Comparison of ENCODE assay signal across 16 mouse cellular contexts in the genomic region with DNA sequence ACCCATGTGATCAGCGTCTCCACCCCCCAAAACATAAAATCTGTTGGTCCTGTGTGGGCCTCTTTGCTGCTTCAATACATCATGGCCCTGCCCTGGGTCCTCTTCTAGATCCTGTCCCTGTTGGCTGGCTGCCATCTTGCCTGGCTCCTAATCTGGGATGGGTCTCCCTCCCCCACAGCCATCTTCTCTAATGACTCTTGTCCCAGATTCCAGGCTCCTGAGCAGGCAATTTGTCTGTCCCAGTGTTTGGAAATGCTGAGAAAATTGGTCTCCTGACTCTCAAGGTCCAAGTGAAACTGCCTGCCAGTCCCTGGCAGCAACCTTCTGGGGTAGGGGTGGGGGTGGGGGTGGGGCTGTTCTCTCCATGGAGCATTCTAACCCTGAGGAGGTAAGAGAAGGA. TPM values are rescaled to one million over a fixed set of nuclear protein-coding genes. Genes with fewer than 3 reads are reported as not detected.
DNase-seq lines count a peak whose midpoint lies in the region; ATAC-seq and TF ChIP-seq lines count a peak whose summit lies in the region.
"Had no signal": no experiment of that assay in that cellular context is flagged by ENCODE, and none has a peak within 500 bp of the region (broad histone marks: within the 10 kb centered on the region; RNA-seq: fewer than 3 reads in every experiment).

No protein-coding gene starts in this region.

- no peak overlapping the region for H3K27ac ChIP-seq in hindbrain, postnatal 0 days
- H3K27ac ChIP-seq in hindbrain, embryonic 12.5 days = no peak overlapping the region
- H3K27ac ChIP-seq in liver, postnatal 0 days (ENCODE audit: low read depth) = no peak overlapping the region
- no peak overlapping the region for H3K27ac ChIP-seq in liver, embryonic 11.5 days (ENCODE audit: low read depth, low read length)
- H3K27ac ChIP-seq: forebrain, embryonic 13.5 days had no signal

- H3K9me3 ChIP-seq in hindbrain, postnatal 0 days (ENCODE audit: low read length) = no peaks in the 10 kb centered on the region
- no peaks in the 10 kb centered on the region for H3K9me3 ChIP-seq in hindbrain, embryonic 12.5 days (replicated peaks)
- H3K9me3 ChIP-seq in liver, postnatal 0 days (ENCODE audit: low read length) = no peaks in the 10 kb centered on the region
- H3K9me3 ChIP-seq in liver, embryonic 11.5 days (ENCODE audit: control insufficient read depth, low read length) = no peaks in the 10 kb centered on the region
- H3K9me3 ChIP-seq in E14TG2a.4 (ENCODE audit: low read length) = no peaks in the 10 kb centered on the region
- H3K9me3 ChIP-seq: forebrain, embryonic 13.5 days; heart, embryonic 10.5 days had no signal

- H3K9ac ChIP-seq in hindbrain, postnatal 0 days (replicated peaks; ENCODE audit: low read length) = no peak overlapping the region
- H3K9ac ChIP-seq in hindbrain, embryonic 12.5 days = no peak overlapping the region
- H3K9ac ChIP-seq in liver, postnatal 0 days (replicated peaks) = no peak overlapping the region
- H3K9ac ChIP-seq in liver, embryonic 11.5 days (ENCODE audit: low read depth, low read length) = no peak overlapping the region
- H3K9ac ChIP-seq: forebrain, embryonic 13.5 days had no signal

- no peak overlapping the region for H3K4me3 ChIP-seq in hindbrain, postnatal 0 days (ENCODE audit: low read length)
- no peak overlapping the region for H3K4me3 ChIP-seq in hindbrain, embryonic 12.5 days
- H3K4me3 ChIP-seq in liver, postnatal 0 days (ENCODE audit: low read depth, low read length) = no peak overlapping the region
- no peak overlapping the region for H3K4me3 ChIP-seq in liver, embryonic 11.5 days (ENCODE audit: low read depth, low read length)
- H3K4me3 ChIP-seq in E14TG2a.4 (replicated peaks; ENCODE audit: low read length) = peak overlapping the region; percentile 51; the same call in 1 of the 2 replicates
- H3K4me3 ChIP-seq: forebrain, embryonic 13.5 days; heart, embryonic 10.5 days had no signal

- TF ChIP-seq EP300 in liver, postnatal 0 days (IDR thresholded peaks at IDR 0.05; ENCODE audit: low read depth) = no peak

- H3K27me3 ChIP-seq in hindbrain, postnatal 0 days (ENCODE audit: insufficient read depth, low read length) = no peaks in the 10 kb centered on the region
- no peaks in the 10 kb centered on the region for H3K27me3 ChIP-seq in hindbrain, embryonic 12.5 days
- H3K27me3 ChIP-seq in liver, postnatal 0 days (ENCODE audit: insufficient read depth, low read length) = no peaks in the 10 kb centered on the region
- H3K27me3 ChIP-seq in liver, embryonic 11.5 days (replicated peaks; ENCODE audit: control insufficient read depth, insufficient read depth, low read length) = no peaks in the 10 kb centered on the region
- no peaks in the 10 kb centered on the region for H3K27me3 ChIP-seq in E14TG2a.4 (ENCODE audit: insufficient read depth, low read length)
- H3K27me3 ChIP-seq: forebrain, embryonic 13.5 days; Patski had no signal

- WGBS in hindbrain, postnatal 0 days = 85% methylated on average over 1 of the region's 1 CpGs
- WGBS in hindbrain, embryonic 12.5 days = 95% methylated on average over 1 of the region's 1 CpGs
- WGBS in liver, postnatal 0 days (ENCODE audit: insufficient replicate concordance) = 77% methylated on average over 1 of the region's 1 CpGs
- 82% methylated on average over 1 of the region's 1 CpGs for WGBS in liver, embryonic 11.5 days

- no peaks in the 10 kb centered on the region for H3K36me3 ChIP-seq in hindbrain, postnatal 0 days (ENCODE audit: insufficient read depth, low read length)
- no peaks in the 10 kb centered on the region for H3K36me3 ChIP-seq in hindbrain, embryonic 12.5 days
- peaks cover 7% of the 10 kb centered on the region; the same call in 1 of the 2 replicates for H3K36me3 ChIP-seq in liver, postnatal 0 days (replicated peaks; ENCODE audit: insufficient read depth, low read length)
- no peaks in the 10 kb centered on the region for H3K36me3 ChIP-seq in liver, embryonic 11.5 days (ENCODE audit: control insufficient read depth, insufficient read depth, low read length)
- peaks cover 25% of the 10 kb centered on the region for H3K36me3 ChIP-seq in E14TG2a.4 (ENCODE audit: insufficient read depth, low read length)

- no peak for ATAC-seq in hindbrain, postnatal 0 days
- ATAC-seq in hindbrain, embryonic 12.5 days (ENCODE audit: low FRiP score) = no peak
- no peak for ATAC-seq in liver, postnatal 0 days
- no peak for ATAC-seq in liver, embryonic 11.5 days (replicated peaks; ENCODE audit: low FRiP score)
- no peak for ATAC-seq in frontal cortex, adult (ENCODE audit: low TSS enrichment)
- ATAC-seq: CD4-positive, CD25-positive, alpha-beta regulatory T cell, adult 4 months; forebrain, embryonic 13.5 days; Patski had no signal

- TF ChIP-seq CTCF in hindbrain, postnatal 0 days (IDR thresholded peaks at IDR 0.05; ENCODE audit: low read depth) = no peak
- TF ChIP-seq CTCF in liver, postnatal 0 days (IDR thresholded peaks at IDR 0.05; ENCODE audit: low read depth) = no peak
- TF ChIP-seq CTCF in E14TG2a.4 (conservative IDR thresholded peaks at IDR 0.05; ENCODE audit: low read length) = no peak

- no peak overlapping the region for H3K4me2 ChIP-seq in hindbrain, postnatal 0 days (ENCODE audit: low read depth, low read length)
- H3K4me2 ChIP-seq in hindbrain, embryonic 12.5 days (replicated peaks) = no peak overlapping the region
- H3K4me2 ChIP-seq in liver, postnatal 0 days (ENCODE audit: low read depth, low read length) = no peak overlapping the region
- H3K4me2 ChIP-seq in liver, embryonic 11.5 days = no peak overlapping the region
- H3K4me2 ChIP-seq: forebrain, embryonic 13.5 days had no signal

- DNase-seq in hindbrain, postnatal 0 days (ENCODE audit: low spot score) = peak; percentile 15
- DNase-seq in liver, postnatal 0 days = peak; percentile 46
- no peak for DNase-seq in liver, embryonic 11.5 days (ENCODE audit: low spot score)
- DNase-seq in adipocyte (ENCODE audit: low spot score) = peak; percentile 96
- DNase-seq in urinary bladder, adult 2 months (ENCODE audit: low spot score) = no peak
- DNase-seq: cerebellum, adult 11 months; kidney, adult 9 months; lung, adult 2 months had no signal

- no peaks in the 10 kb centered on the region for H3K4me1 ChIP-seq in hindbrain, postnatal 0 days (ENCODE audit: insufficient read depth, low read length)
- H3K4me1 ChIP-seq in hindbrain, embryonic 12.5 days = no peaks in the 10 kb centered on the region
- H3K4me1 ChIP-seq in liver, postnatal 0 days (ENCODE audit: insufficient read depth) = no peaks in the 10 kb centered on the region
- peaks cover 6% of the 10 kb centered on the region; the same call in 1 of the 2 replicates for H3K4me1 ChIP-seq in liver, embryonic 11.5 days (replicated peaks; ENCODE audit: control insufficient read depth, insufficient read depth, low read length)
- H3K4me1 ChIP-seq in E14TG2a.4 (replicated peaks; ENCODE audit: low read depth, low read length) = peaks cover 91% of the 10 kb centered on the region
- H3K4me1 ChIP-seq: forebrain, embryonic 13.5 days had no signal

RNA-seq across cellular contexts. Expression of a gene that starts 19.9 kb away (rescaled TPM):
- 2.8 and 4.1 TPM in 2 replicates for total RNA-seq in hindbrain, postnatal 0 days (2014; rRNA removed)
- polyA plus RNA-seq in hindbrain, postnatal 0 days (2015; fragmentation: Nextera tagmentation; extraction: Ambion mirVana) = 1.8 and 2.0 TPM in 2 replicates
- polyA plus RNA-seq in hindbrain, embryonic 12.5 days (2016; fragmentation: Nextera tagmentation; extraction: Ambion mirVana) = 4.0 and 4.7 TPM in 2 replicates
- 3.4 and 3.5 TPM in 2 replicates for polyA plus RNA-seq in liver, postnatal 0 days (2015; fragmentation: Nextera tagmentation; extraction: Ambion mirVana)
- polyA plus RNA-seq in liver, embryonic 11.5 days (2014; fragmentation: Nextera tagmentation; extraction: Ambion mirVana) = 4.0 and 4.3 TPM in 2 replicates
- 2.4 and 3.2 TPM in 2 replicates for polyA plus RNA-seq in urinary bladder, adult 2 months (2012; rRNA removed)

RNA-seq across cellular contexts. Expression of a gene that starts 37.8 kb away (rescaled TPM):
- 35.7 and 44.6 TPM in 2 replicates for total RNA-seq in hindbrain, postnatal 0 days (2014; rRNA removed)
- 26.3 and 30.0 TPM in 2 replicates for polyA plus RNA-seq in hindbrain, postnatal 0 days (2015; fragmentation: Nextera tagmentation; extraction: Ambion mirVana)
- 3.7 and 3.9 TPM in 2 replicates for polyA plus RNA-seq in hindbrain, embryonic 12.5 days (2016; fragmentation: Nextera tagmentation; extraction: Ambion mirVana)
- polyA plus RNA-seq in liver, postnatal 0 days (2015; fragmentation: Nextera tagmentation; extraction: Ambion mirVana) = 0.33 and 0.45 TPM in 2 replicates
- polyA plus RNA-seq in liver, embryonic 11.5 days (2014; fragmentation: Nextera tagmentation; extraction: Ambion mirVana) = 0.18 and 0.29 TPM in 2 replicates
- polyA plus RNA-seq in urinary bladder, adult 2 months (2012; rRNA removed) = 3.7 and 4.4 TPM in 2 replicates
- total RNA-seq: neutrophil, adult 5-6 weeks had no signal

RNA-seq across cellular contexts. Expression of a gene that starts 40.3 kb away (rescaled TPM):
- 30.7 and 36.5 TPM in 2 replicates for total RNA-seq in hindbrain, postnatal 0 days (2014; rRNA removed)
- 19.6 and 20.1 TPM in 2 replicates for polyA plus RNA-seq in hindbrain, postnatal 0 days (2015; fragmentation: Nextera tagmentation; extraction: Ambion mirVana)
- 7.3 and 9.7 TPM in 2 replicates for polyA plus RNA-seq in hindbrain, embryonic 12.5 days (2016; fragmentation: Nextera tagmentation; extraction: Ambion mirVana)
- polyA plus RNA-seq in liver, postnatal 0 days (2015; fragmentation: Nextera tagmentation; extraction: Ambion mirVana) = 2.3 and 2.6 TPM in 2 replicates
- 1.7 and 2.3 TPM in 2 replicates for polyA plus RNA-seq in liver, embryonic 11.5 days (2014; fragmentation: Nextera tagmentation; extraction: Ambion mirVana)
- polyA plus RNA-seq in urinary bladder, adult 2 months (2012; rRNA removed) = 90.2 and 126 TPM in 2 replicates
- total RNA-seq: neutrophil, adult 5-6 weeks had no signal
- polyA plus RNA-seq: CD4-positive, CD25-positive, alpha-beta regulatory T cell, adult 4 months had no signal

Comparison
In these comparisons a context has a peak if more than half of its experiments do, and no peak if none do; other contexts are left out.
1. DNase-seq: peak in hindbrain, postnatal 0 days (single experiment), liver, postnatal 0 days (single experiment) and adipocyte (single experiment); none in liver, embryonic 11.5 days (single experiment) and urinary bladder, adult 2 months (single experiment).